Comparison of ENCODE assay signal across 8 mouse cellular contexts in the genomic region with DNA sequence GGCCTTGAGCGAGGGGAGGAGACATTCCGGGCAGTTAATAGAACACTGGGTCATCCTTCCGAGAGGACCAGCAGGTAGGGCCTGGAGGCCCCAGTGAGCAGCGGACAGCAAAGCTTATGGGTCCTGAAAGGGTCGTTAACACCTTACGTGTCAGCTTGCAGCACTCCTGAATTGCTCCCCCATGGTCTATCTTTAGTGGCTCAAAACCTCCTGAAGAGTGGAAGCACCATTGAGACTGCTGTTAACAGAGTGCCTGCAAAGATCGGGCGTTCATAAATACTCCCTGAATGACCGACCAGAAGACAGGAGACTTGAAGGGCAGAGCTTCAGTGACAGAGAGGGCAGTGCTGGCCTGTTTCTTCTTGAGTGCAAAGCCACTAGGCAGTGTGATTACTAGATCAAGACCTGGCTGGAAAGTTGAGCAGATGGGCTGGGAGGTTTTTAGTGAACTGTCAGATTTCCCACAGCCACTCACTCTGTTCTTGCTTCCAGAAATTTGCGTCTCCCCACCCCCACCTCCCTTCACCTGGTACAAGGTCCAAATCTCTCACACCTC. TPM values are rescaled to one million over a fixed set of nuclear protein-coding genes. Genes with fewer than 3 reads are reported as not detected.
DNase-seq lines count a peak whose midpoint lies in the region; ATAC-seq and TF ChIP-seq lines count a peak whose summit lies in the region.

No protein-coding gene starts in this region.

- WGBS in limb, embryonic 10.5 days: 22% methylated on average over 10 of the region's 10 CpGs
- 29% methylated on average over 10 of the region's 10 CpGs for WGBS in olfactory bulb, adult 2 months

- DNase-seq in testis, postnatal 10 days (ENCODE audit: low spot score): no peak
- no peak for DNase-seq in limb, embryonic 10.5 days (ENCODE audit: low spot score)
- no peak for DNase-seq in layer of hippocampus, adult 18-20 months (ENCODE audit: low spot score in 2 of 2)
- DNase-seq in adrenal gland, postnatal 4 days (ENCODE audit: low spot score in 2 of 2): no peak

- H3K4me1 ChIP-seq in erythroblast, embryonic 14.5 days (ENCODE audit: control insufficient read depth): peaks cover 13% of the 10 kb centered on the region
- H3K4me1 ChIP-seq in testis, adult 2 months (ENCODE audit: control insufficient read depth, insufficient read depth, low read length): peaks cover 8% of the 10 kb centered on the region
- H3K4me1 ChIP-seq in limb, embryonic 10.5 days: no peaks in the 10 kb centered on the region
- no peaks in the 10 kb centered on the region for H3K4me1 ChIP-seq in olfactory bulb, adult 2 months (ENCODE audit: control insufficient read depth, insufficient read depth, low read length)

- H3K9me3 ChIP-seq in erythroblast, embryonic 14.5 days (ENCODE audit: control insufficient read depth, low read length): peaks cover 12% of the 10 kb centered on the region
- no peaks in the 10 kb centered on the region for H3K9me3 ChIP-seq in limb, embryonic 10.5 days (replicated peaks)

- ATAC-seq in erythroblast, adult 5-6 weeks (replicated peaks; ENCODE audit: low FRiP score, poor library complexity, severe bottlenecking): no peak

- peak overlapping the region; percentile 82 for H3K4me3 ChIP-seq in erythroblast, embryonic 14.5 days (replicated peaks)
- H3K4me3 ChIP-seq in testis, adult 2 months (ENCODE audit: control insufficient read depth, low read depth, low read length): peak overlapping the region; percentile 84
- peak overlapping the region; percentile 58 for H3K4me3 ChIP-seq in limb, embryonic 10.5 days
- peak overlapping the region; percentile 68 for H3K4me3 ChIP-seq in olfactory bulb, adult 2 months (ENCODE audit: insufficient read depth, low read depth, low read length)

- peaks cover 4% of the 10 kb centered on the region; the same call in 1 of the 2 replicates for H3K27me3 ChIP-seq in erythroblast, embryonic 14.5 days (ENCODE audit: control insufficient read depth)
- H3K27me3 ChIP-seq in testis, adult 2 months (ENCODE audit: control insufficient read depth, insufficient read depth, low read length): no peaks in the 10 kb centered on the region
- H3K27me3 ChIP-seq in limb, embryonic 10.5 days (ENCODE audit: low read depth, poor library complexity, severe bottlenecking): peaks cover 70% of the 10 kb centered on the region

- no peak for TF ChIP-seq POLR2A in testis, adult 2 months (IDR thresholded peaks at IDR 0.05; ENCODE audit: control insufficient read depth, low read depth, low read length)
- no peak for TF ChIP-seq POLR2A in olfactory bulb, adult 2 months (IDR thresholded peaks at IDR 0.05; ENCODE audit: insufficient read depth, low read depth, low read length)

- no peak for TF ChIP-seq CTCF in testis, adult 2 months (IDR thresholded peaks at IDR 0.05; ENCODE audit: control insufficient read depth, insufficient read depth, insufficient replicate concordance, low read depth, low read length)
- TF ChIP-seq CTCF in olfactory bulb, adult 2 months (IDR thresholded peaks at IDR 0.05; ENCODE audit: insufficient read depth, low read depth, low read length): no peak

- H3K27ac ChIP-seq in testis, adult 2 months (ENCODE audit: control insufficient read depth, insufficient read depth, low read depth, low read length): peak overlapping the region; percentile 66
- H3K27ac ChIP-seq in limb, embryonic 10.5 days: peak overlapping the region; percentile 89
- H3K27ac ChIP-seq in olfactory bulb, adult 2 months (ENCODE audit: insufficient read depth, low read depth, low read length): peak overlapping the region; percentile 87

- H3K36me3 ChIP-seq in erythroblast, embryonic 14.5 days (ENCODE audit: control insufficient read depth): peaks cover 16% of the 10 kb centered on the region
- H3K36me3 ChIP-seq in testis, adult 2 months (ENCODE audit: control insufficient read depth, insufficient read depth, low read length): no peaks in the 10 kb centered on the region
- H3K36me3 ChIP-seq in limb, embryonic 10.5 days: peaks cover 12% of the 10 kb centered on the region

RNA-seq across cellular contexts. Expression of gene Msl3, which starts 0.8 kb away (rescaled TPM):
- polyA plus RNA-seq in erythroblast, embryonic 14.5 days (2012): 0.26 and 0.28 TPM in 2 replicates
- 24.7 and 27.9 TPM in 2 replicates for total RNA-seq in erythroblast, adult 5-6 weeks (2015; ENCODE audit: low replicate concordance)
- 26.9 and 32.4 TPM in 2 replicates for total RNA-seq in erythroblast, adult 5-6 weeks (2017; ENCODE audit: low replicate concordance)
- 6.6 and 7.0 TPM in 2 replicates for polyA plus RNA-seq in testis, adult 2 months (2012; rRNA removed)
- polyA plus RNA-seq in limb, embryonic 10.5 days (2016; fragmentation: Nextera tagmentation; extraction: Ambion mirVana): 26.9 and 29.4 TPM in 2 replicates
- not detected in 2 replicates for polyA plus RNA-seq in olfactory bulb, adult 2 months (2012; ENCODE audit: insufficient read depth, insufficient read length, low replicate concordance, missing spikeins)
- 10 to 100 TPM; 21.3 to 23.5 TPM for total RNA-seq in layer of hippocampus, adult 18-20 months (2021)
- 10 to 100 TPM; 55.3 to 60.2 TPM for total RNA-seq in adrenal gland, postnatal 4 days (2021)
